Mouse (Mus musculus): ENCODE data around the gene Lrrc20. TPM values are rescaled to one million over a fixed set of nuclear protein-coding genes. Genes with fewer than 3 reads are reported as not detected.
"Not testable (repeated sequence)": the region's sequence is repeated elsewhere in the genome, so short reads cannot be mapped to it uniquely, and the experiment has no call there.

The Lrrc20 gene
- total RNA-seq, 4 experiments from 2014 or later: 151 to 195 (median 168) TPM

DNA sequence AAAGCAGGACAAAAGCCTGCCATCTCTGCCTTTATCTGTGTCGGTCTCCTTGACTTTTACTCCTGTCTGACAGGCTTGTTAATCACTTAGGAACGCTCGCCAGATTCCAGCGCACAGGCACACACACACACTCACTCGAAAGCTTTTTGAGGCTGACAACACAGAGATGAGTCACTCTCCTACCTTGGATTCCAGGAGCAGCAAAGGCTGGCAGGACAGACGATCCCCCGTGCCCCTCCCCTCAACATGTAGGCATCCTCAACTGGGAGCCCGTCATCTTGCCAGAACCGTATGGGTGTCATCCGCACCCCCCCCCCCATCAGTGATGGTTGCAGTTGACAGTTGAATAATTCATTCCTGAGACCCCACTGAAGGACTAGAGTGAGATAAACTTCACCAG is 94.6 kb downstream of the Lrrc20 start:
- DNase-seq (ENCODE audit: low spot score in 2 of 2): no peak

DNA sequence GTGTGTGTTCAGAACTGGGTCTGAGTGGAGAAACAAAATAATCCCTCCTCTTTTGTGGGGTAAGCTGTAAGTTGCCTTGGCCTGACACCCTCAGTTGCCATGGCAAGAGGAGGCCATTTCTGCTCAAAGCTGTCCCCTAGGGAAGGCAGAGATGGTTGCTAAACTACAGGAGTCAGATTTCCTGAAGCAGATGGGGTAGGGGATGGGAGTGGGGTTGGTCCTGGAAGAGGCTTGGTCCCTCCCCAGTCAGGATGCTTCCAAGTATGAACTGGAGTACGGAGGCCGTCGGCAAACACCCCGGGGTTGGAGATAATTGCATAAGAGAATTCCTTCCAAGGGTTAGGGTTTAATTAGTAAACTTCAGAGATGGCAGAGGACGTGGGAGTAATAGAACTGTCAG is 96.5 kb downstream of the Lrrc20 start:
- DNase-seq (ENCODE audit: low spot score in 2 of 2): no peak

DNA sequence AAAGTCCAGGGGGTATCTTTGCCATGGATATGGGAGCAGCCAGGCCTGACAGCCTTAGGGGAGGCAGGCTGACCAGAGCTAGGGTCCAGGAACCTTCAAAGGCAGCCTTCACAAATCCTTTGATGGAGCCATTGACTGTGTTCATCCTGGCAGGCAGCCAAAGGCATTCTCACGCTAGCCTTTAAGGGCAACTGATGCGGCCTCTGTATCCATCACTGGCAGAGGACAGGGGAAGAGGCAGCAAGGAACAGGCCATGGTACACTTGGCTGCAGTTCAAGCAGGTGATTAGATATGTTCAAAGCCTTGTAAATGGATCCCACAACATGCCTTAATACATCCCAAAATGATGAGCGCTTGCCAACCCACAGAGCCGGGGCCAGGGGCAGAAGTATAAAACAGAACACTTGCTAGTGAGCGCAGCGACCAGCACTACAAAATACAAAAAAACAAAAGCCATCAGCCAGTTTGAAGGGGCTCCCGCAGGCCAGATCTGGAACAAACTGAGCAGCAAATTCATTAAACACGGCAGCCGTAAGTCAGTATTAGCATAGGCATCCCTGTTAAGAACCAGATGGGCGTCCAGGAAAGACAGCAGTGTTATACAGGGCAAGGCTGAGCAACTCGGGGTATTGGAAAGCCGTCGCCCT is 100.6 kb downstream of the Lrrc20 start:
- DNase-seq (ENCODE audit: low spot score in 2 of 2): no peak

DNA sequence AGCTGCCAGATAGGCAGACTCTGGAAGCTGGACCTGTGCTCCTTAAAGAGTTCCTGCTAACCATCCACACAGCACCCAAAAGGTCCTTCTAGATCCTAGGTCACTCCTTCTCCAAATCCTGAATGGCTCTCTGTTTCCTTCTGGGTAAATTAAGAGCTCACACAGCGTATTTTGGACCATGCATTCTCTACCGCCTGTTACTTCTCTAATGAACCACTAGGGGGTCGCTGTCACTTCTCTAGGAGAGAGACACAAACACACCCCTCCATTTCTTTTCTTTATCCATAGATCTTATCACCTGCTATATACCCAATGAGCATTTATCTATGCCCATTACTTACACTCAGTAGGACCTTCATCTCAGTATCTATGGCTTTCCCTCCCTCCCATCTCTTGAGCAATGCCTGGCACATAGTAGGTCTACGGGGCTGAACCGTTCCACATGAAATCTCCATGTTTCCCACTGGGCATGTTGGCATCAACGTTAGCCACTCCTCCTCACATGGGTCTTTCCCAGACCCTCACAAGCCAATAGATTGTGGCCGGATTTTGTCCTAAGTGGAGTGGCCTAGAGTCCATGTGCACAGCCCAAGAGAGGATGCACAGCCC is 111.7 kb downstream of the Lrrc20 start:
- no peak for DNase-seq (ENCODE audit: low spot score in 2 of 2)

DNA sequence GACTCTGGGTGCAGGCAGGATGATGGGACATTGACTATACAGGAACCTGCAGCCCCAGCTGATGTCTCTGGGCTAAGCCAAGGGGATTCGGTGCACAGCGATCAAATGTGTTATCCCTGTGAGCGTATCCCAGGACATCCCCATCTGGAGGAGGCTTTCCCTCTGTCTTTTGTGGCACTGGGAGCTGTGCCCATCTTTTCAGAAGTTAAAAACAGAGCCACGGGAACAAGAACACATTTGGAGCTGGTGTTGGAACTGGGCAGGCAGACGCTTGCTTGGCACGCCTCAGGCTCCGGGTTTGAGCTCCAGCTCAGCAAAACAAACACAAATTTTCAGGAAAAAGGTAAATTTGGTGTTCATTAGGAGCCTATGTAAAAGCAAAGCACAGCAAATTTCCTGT is 122.4 kb downstream of the Lrrc20 start:
- DNase-seq (ENCODE audit: low spot score in 2 of 2): no peak

DNA sequence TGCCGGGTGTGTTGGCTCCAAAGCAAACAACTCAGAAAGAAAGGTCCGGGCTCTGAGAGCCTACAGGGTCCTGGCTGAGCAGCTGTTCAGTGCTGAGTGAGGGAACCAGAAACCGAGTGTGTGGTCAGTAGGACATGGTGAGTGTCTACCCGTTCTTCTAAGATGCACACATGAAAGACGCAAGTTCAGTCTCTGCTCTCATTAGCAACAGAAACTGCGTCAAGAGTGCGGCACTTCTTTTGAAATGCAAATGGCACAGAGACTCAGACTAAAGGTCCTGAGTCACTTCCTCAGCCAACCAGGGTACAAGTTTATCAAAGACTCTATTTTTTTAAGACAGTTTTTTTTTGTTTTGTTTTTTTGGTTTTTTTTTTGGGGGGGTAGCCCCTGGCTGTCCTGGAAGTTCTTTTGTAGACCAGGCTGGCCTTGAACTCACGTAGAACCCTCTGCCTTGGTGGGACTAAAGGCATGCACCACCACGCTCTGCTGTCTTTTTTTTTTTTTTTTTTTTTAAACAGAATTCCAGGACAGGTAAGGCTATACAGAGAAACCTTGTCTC is 124.0 kb downstream of the Lrrc20 start:
- no peak for DNase-seq (ENCODE audit: low spot score in 2 of 2)

DNA sequence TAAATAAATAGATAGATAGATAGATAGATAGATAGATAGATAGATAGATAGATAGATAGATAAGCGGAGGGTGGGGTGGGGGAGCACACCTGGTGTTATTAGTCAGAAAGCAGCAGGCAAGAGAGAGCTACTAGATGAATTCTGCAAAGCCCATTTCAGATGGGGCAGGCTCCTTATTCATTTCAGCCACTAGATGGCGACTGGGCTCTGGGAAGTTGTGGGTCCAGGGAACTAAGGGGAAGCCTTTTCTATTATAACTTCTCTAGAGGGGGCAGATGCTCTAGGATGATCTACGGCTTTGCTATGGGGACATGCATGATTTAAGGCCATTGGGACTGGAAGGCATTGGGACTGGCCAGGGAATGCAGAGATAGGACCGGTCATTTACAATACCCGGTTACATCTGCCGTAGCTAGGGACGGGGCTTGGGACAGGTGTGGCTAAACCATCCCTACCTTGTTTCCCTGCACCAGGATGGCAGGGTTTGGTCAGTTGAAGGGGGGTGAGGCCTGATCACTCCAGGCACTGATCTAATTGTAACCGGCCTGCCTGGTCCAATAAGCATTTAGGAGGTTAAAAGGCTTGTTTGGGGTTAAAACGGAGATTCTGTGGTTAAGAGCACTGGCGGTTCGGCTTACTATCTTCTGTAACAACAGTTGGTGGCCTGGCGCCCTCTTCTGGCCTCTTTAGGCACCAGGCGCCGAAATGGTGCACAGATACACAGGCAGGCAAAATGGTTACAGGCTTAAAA is 126.9 kb downstream of the Lrrc20 start:
- DNase-seq (ENCODE audit: low spot score in 2 of 2): no peak

DNA sequence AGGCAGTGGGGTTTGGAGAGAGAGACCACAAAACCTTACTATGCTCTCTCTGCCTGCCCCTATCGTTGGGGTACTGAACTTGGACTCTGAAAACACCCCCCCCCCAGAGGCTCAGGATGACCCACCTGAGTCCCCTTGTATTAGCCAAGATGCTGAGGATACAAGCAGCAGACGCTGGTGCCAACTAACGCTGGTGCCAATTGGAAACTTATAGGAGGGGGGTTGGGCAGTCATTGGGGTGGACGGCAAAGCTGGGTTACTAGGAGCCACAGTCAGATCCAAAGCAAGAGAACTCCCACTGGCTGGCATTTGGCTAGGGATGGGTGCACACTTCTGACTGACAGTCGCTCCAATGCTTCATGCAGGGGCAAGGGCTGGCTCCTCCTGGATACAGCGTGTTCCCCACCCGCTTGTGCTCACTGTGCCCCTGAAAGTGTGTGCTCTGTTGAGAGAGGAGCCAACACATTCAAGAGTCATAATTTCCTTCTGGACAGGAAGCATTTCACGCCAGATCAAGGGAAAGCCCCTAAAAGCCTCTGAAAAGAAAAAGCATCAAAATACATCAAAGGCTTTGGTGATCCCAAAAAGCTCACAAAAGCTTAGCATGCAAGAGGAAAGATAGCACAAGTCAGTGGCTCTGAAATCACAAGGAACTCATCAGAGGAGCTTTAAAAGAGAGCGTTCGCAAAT is 128.9 kb downstream of the Lrrc20 start:
- no peak for DNase-seq (ENCODE audit: low spot score in 2 of 2)

DNA sequence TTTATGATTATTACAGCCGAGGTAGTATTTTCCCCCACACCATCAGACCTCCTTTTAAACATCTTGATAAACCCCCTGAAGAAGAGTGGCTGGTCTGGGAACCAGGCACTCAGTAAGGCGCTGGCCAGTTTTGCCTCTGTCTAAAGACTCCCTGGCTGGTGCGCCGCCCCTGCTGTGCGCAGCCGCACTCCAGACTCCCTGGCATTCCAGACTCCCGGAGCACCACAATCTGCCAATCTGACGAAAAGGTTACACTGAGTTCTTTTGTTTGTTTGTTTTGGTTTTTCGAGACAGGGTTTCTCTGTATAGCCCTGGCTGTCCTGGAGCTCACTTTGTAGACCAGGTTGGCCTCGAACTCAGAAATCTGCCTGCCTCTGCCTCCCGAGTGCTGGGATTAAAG is 129.8 kb downstream of the Lrrc20 start:
- DNase-seq (ENCODE audit: low spot score in 2 of 2): not testable (repeated sequence)

DNA sequence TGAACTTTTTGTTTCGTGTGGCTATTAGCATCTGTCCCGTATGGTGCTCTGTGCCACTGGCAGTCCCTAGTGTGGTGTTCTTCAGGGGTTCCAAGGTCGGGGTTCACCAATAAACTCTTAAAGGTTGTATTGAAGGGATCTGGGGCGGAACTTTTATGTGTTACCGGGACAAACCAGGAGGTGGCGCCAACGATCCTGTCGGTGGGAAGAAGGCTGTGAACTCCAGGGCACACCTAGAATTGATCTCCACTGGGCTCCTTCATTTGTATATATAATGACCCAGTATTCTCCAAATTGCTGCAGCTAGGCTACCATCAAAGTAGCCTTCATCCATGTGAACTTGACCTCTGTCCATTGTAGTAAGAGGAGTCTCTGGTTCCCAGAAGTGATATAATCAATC is 130.2 kb downstream of the Lrrc20 start:
- DNase-seq (ENCODE audit: low spot score in 2 of 2): peak; percentile 40 to 50

DNA sequence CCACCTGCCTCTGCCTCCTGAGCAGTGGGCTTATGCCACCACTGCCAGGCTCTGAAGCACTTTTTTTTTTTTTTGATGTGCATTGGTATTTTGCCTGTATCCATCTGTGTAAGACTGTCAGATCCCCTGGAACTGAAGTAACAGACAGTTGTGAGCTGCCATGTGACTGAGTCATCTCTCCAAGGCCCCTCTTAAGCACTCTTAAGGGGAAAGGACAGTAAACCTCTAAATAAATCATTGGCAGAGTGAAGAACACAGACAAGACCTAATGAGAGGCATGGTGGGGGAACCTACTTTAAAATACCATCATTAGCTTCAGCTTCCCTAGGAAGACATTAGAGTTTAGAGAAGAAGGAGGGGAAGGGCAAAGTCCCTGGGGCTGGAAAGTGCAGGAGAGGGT is 132.6 kb downstream of the Lrrc20 start:
- no peak for DNase-seq (ENCODE audit: low spot score in 2 of 2)

DNA sequence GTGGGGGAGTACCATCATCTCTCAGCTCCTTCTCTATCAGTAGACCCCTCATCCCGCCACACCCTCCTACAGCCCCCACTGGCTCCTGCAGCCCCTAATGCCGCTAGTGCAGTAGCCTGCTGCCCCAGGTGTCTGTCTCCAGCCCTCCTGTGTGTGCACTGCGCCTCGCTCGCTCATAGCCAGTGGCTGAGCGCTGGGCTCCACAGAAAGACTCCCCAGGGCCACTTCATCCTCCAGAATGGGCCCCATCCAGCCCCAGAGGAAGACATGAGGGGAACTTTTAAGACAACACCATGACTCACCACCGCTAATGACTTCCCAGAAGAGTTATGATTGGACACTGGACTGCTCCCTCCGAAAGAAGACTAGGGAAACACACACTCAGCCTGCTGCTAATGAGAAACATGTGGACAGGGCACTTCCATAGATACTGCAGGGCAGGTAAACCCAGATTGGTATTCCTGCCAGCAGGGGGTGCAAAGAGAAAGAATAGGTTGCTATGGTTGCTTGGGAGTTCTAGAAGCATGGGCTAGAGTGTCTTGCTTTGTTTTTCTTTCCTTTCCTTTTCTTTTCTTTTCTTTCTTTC is 135.1 kb downstream of the Lrrc20 start:
- no peak for DNase-seq (ENCODE audit: low spot score in 2 of 2)

DNA sequence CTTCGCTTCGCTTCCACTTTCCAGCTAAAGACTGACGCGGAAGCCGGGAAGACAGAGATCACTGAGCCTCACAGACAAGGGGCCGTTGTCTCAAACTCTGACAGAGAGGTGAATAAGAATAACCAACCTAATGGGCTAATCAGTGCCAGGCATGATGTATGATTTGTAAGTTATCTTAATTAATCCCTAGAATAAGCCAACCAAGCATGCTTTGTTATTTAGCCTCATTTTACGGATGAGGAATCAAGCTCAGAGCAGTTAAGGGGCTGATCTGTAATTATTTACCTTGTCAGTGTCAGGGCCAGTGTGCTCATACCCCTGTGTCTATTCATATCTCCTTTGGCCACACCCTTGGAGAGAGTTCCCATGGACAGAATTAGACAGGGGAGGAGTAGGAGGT is 138.7 kb downstream of the Lrrc20 start:
- DNase-seq (ENCODE audit: low spot score in 2 of 2): no peak

DNA sequence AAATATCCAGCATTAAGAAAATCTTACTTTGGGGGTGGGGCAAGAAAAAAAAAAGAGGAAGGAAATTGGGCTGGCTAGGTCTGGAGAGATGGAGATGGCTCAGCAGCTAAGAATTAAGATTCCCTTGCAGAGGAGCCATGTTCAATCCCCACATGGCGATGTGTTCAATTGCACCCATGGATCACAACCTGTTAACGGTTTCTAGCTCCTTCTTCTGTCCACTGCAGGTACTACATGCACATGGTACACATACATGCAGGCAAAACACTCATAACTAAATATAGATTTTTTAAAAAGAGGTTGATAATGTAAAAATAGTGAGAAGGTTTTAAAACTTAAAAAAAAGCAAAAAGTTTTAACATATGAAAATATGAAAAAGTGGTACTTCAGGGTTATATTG is 142.9 kb downstream of the Lrrc20 start:
- DNase-seq (ENCODE audit: low spot score in 2 of 2): no peak

DNA sequence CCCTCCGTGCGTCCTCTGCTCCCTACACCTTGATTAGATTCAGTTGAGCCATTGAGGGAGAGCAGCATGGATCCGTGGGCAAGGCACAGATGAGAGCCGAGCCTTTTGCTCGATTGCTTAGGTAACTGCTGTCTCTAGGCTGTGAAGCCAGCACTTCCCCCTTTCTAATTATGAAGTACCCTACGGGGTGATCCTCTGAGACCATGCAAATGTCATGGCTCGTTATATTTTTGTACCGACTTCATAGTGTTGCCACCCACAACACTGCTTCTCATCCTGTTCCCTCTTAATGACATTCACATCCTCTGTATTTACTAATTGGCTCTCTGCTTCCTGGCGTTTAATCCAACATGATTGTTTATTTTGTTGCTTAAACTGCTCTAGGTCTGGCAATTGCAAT is 146.1 kb downstream of the Lrrc20 start:
- no peak for DNase-seq (ENCODE audit: low spot score in 2 of 2)

DNA sequence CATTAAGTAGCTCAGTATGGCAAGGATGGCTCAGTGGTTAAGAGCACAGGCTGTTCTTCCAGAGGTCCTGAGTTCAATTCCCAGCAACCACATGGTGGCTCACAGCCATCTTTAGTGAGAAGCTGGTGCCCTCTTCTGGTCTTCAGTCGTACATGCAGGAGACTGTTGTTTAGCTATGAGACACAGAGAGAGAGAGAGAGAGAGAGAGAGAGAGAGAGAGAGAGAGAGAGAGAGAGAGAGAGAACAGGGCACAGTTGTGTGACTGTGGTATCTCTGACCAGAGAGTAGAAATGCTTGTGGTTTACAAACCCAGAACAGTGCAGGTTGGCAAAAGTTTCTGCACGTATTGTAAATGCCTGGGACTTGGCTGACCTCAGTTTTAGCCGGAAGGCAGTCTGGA is 148.3 kb downstream of the Lrrc20 start:
- DNase-seq (ENCODE audit: low spot score in 2 of 2): not testable (repeated sequence)

DNA sequence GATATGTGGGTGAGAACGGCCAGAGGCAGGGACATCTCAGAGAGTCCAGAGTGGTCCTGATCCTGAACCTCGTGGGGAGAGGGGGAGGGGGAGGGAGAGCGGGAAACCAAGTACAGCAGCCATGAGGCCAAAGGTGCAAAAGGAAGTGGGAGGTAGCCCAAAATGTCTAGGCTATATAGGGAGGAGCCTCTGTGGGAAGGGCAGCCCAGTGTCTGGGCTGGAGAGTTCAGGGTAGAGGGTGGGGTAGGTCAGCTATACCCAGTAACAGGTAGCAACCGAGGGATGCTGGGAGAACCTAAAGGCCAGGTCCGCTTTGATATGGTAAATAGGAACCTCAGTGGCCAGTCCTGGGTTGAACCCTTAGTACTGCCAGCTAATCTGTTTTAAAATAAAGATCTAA is 149.2 kb downstream of the Lrrc20 start:
- DNase-seq (ENCODE audit: low spot score in 2 of 2): no peak

DNA sequence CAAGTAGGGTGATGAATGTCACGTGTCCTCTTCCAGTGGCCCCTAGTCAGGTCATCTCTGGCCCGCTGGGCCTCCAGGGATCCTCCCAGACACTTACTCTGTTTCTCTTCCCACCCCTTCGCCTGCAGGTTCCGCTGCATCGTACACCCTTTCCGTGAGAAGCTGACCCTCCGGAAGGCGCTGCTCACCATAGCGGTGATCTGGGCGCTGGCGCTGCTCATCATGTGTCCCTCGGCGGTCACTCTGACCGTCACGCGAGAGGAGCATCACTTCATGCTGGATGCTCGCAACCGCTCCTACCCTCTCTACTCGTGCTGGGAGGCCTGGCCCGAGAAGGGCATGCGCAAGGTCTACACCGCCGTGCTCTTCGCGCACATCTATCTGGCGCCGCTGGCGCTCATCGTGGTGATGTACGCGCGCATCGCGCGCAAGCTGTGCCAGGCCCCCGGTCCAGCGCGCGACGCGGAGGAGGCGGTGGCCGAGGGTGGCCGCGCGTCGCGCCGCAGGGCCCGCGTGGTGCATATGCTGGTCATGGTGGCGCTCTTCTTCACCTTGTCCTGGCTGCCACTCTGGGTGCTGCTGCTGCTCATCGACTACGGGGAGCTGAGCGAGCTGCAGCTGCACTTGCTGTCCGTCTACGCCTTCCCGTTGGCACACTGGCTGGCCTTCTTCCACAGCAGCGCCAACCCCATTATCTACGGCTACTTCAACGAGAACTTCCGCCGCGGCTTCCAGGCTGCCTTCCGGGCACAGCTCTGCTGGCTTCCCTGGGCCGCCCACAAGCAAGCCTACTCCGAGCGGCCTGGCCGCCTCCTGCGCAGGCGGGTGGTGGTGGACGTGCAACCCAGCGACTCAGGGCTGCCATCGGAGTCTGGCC is 150.0 kb downstream of the Lrrc20 start:
- DNase-seq (ENCODE audit: low spot score in 2 of 2): peak in 1 of 2 experiments; percentile 15

DNA sequence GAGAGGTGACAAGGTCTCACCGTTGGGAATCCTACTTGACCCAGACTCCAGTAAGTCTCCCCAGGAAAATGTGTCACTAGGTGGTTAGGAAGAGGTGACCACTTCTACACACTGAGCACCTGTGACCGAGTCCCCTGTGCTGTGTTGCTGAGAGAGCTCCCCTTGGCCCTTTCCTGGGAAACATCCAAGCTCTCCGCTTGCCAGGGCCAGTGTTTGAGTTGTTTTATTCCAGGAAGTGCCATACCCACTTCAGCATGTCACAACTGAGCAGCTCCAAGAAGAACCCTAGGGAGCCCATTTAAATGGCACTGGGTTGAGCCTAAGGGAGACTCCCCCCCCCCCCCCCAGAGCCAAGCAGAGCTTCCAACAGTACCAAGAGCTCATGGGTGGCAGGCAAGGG is 150.9 kb downstream of the Lrrc20 start:
- no peak for DNase-seq (ENCODE audit: low spot score in 2 of 2)

DNA sequence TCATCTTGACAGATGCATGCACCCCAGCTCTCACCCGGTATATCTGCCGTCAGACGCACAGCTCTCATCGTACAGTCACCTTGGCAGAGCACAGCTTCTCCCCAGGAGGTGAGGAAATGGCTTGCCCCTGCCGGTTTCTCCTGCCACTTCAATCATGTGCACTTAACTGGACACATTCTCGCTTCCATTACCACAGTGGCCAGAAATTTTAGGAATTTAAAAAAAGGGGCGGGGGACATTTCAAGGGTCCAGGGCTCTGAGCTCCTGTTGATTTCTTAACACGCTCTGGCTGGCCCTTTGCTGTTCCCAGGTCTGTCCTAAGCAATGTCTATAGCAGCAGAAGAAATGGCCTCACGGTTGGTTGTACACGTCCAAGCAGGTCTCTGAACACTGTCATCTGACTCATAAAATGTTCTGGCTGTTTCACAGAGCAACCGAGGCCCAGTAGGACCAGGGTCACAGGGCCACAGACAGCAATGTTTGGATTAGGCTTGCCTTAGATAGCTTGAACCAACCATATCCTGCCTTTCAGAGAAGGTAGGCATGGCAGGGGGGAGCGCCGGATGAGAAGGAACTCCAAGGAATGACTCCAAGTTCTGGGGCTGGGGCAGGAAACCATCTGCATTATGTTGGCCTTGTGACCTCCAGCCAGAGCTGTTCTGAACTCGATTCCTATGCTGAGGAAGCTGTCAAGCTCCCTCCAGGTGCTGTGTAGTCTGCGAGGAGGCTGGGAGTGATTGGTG is 151.8 kb downstream of the Lrrc20 start:
- no peak for DNase-seq (ENCODE audit: low spot score in 2 of 2)

All from gastrocnemius, adult 8-10 months (tissue).